In genomic region chr8:94094281-94094680, GRCm38 (mm10) we compare ENCODE assay signal across 30 mouse cellular contexts. TPM values are rescaled to one million over a fixed set of nuclear protein-coding genes. Genes with fewer than 3 reads are reported as not detected.
DNase-seq lines count a peak whose midpoint lies in the region; ATAC-seq and TF ChIP-seq lines count a peak whose summit lies in the region.
"Had no signal": no experiment of that assay in that cellular context is flagged by ENCODE, and none has a peak within 500 bp of the region (broad histone marks: within the 10 kb centered on the region; RNA-seq: fewer than 3 reads in every experiment).

No protein-coding gene starts in this region.

- no peak overlapping the region for H3K4me3 ChIP-seq in kidney, postnatal 0 days (replicated peaks; ENCODE audit: low read depth, low read length)
- no peak overlapping the region for H3K4me3 ChIP-seq in midbrain, postnatal 0 days (ENCODE audit: low read depth, low read length)
- H3K4me3 ChIP-seq in midbrain, embryonic 13.5 days (replicated peaks): no peak overlapping the region
- H3K4me3 ChIP-seq: embryonic facial prominence, embryonic 12.5 days; erythroblast, embryonic 14.5 days; hindbrain, embryonic 13.5 days; intestine, embryonic 15.5 days; limb, embryonic 10.5 days; liver, embryonic 12.5 days; myocyte; neural tube, embryonic 15.5 days had no signal

- no peaks in the 10 kb centered on the region for H3K9me3 ChIP-seq in kidney, postnatal 0 days (replicated peaks; ENCODE audit: low read length)
- H3K9me3 ChIP-seq in midbrain, postnatal 0 days (ENCODE audit: low read length): no peaks in the 10 kb centered on the region
- no peaks in the 10 kb centered on the region for H3K9me3 ChIP-seq in midbrain, embryonic 13.5 days
- H3K9me3 ChIP-seq: embryonic facial prominence, embryonic 12.5 days; hindbrain, embryonic 13.5 days; intestine, embryonic 15.5 days; limb, embryonic 10.5 days; liver, embryonic 12.5 days; neural tube, embryonic 15.5 days had no signal

- H3K27me3 ChIP-seq in kidney, postnatal 0 days (ENCODE audit: insufficient read depth, low read length): no peaks in the 10 kb centered on the region
- no peaks in the 10 kb centered on the region for H3K27me3 ChIP-seq in midbrain, postnatal 0 days (ENCODE audit: insufficient read depth, low read length)
- H3K27me3 ChIP-seq in midbrain, embryonic 13.5 days: no peaks in the 10 kb centered on the region
- H3K27me3 ChIP-seq: CH12.LX; embryonic facial prominence, embryonic 12.5 days; hindbrain, embryonic 13.5 days; intestine, embryonic 15.5 days; liver, embryonic 12.5 days; neural tube, embryonic 15.5 days had no signal

- DNase-seq in CD4-positive, CD25-positive, alpha-beta regulatory T cell, adult 2 months (ENCODE audit: low read depth, low spot score): peak; percentile 25
- no peak for DNase-seq in kidney, postnatal 0 days (ENCODE audit: low spot score)
- no peak for DNase-seq in kidney, adult 9 months
- no peak for DNase-seq in midbrain, postnatal 0 days (ENCODE audit: low spot score)
- no peak for DNase-seq in adrenal gland, postnatal 25 days
- DNase-seq in cerebellum, adult 11 months: no peak
- DNase-seq: cerebellum, adult 9-11 months; gastrocnemius, postnatal 25 days; kidney, postnatal 10 days; midbrain, embryonic 14.5 days; thymus, postnatal 36 days had no signal

- ATAC-seq in CD4-positive, CD25-positive, alpha-beta regulatory T cell, adult 4 months: no peak
- ATAC-seq in kidney, postnatal 0 days (replicated peaks; ENCODE audit: low FRiP score, low read depth): no peak
- ATAC-seq in midbrain, postnatal 0 days (ENCODE audit: low FRiP score): no peak
- ATAC-seq in midbrain, embryonic 13.5 days: no peak
- ATAC-seq: forebrain, embryonic 14.5 days; intestine, embryonic 15.5 days; liver, embryonic 12.5 days had no signal

- peak; percentile 47 for TF ChIP-seq CTCF in kidney, postnatal 0 days (IDR thresholded peaks at IDR 0.05; ENCODE audit: low read depth)
- peak; percentile 43 for TF ChIP-seq CTCF in midbrain, postnatal 0 days (IDR thresholded peaks at IDR 0.05)

- H3K4me1 ChIP-seq in kidney, postnatal 0 days (replicated peaks; ENCODE audit: insufficient read depth, low read length): no peaks in the 10 kb centered on the region
- H3K4me1 ChIP-seq in midbrain, postnatal 0 days (ENCODE audit: insufficient read depth, low read length): peaks cover 4% of the 10 kb centered on the region; the same call in 1 of the 2 replicates
- peaks cover 19% of the 10 kb centered on the region for H3K4me1 ChIP-seq in midbrain, embryonic 13.5 days (replicated peaks)
- H3K4me1 ChIP-seq: embryonic facial prominence, embryonic 12.5 days; intestine, embryonic 15.5 days had no signal

- whole genome bisulfite sequencing in kidney, postnatal 0 days: 83% methylated on average over 6 of the region's 6 CpGs
- 83% methylated on average over 6 of the region's 6 CpGs for WGBS in midbrain, postnatal 0 days
- WGBS in midbrain, embryonic 13.5 days: 84% methylated on average over 6 of the region's 6 CpGs

- H3K9ac ChIP-seq in kidney, postnatal 0 days (ENCODE audit: low read depth, low read length): no peak overlapping the region
- H3K9ac ChIP-seq in midbrain, postnatal 0 days (replicated peaks; ENCODE audit: low read length, poor library complexity, severe bottlenecking): no peak overlapping the region
- H3K9ac ChIP-seq in midbrain, embryonic 13.5 days (replicated peaks): no peak overlapping the region
- H3K9ac ChIP-seq: embryonic facial prominence, embryonic 12.5 days; hindbrain, embryonic 13.5 days; intestine, embryonic 15.5 days; liver, embryonic 12.5 days; neural tube, embryonic 15.5 days had no signal

- no peak overlapping the region for H3K4me2 ChIP-seq in kidney, postnatal 0 days (ENCODE audit: low read length)
- H3K4me2 ChIP-seq in midbrain, postnatal 0 days (ENCODE audit: low read depth, low read length, poor library complexity, severe bottlenecking): no peak overlapping the region
- no peak overlapping the region for H3K4me2 ChIP-seq in midbrain, embryonic 13.5 days (replicated peaks)
- H3K4me2 ChIP-seq: embryonic facial prominence, embryonic 12.5 days; heart, embryonic 11.5 days; hindbrain, embryonic 13.5 days; intestine, embryonic 15.5 days; liver, embryonic 12.5 days; neural tube, embryonic 15.5 days had no signal

- no peaks in the 10 kb centered on the region for H3K36me3 ChIP-seq in kidney, postnatal 0 days (ENCODE audit: insufficient read depth, low read length)
- peaks cover under 1% of the 10 kb centered on the region; the same call in 1 of the 2 replicates for H3K36me3 ChIP-seq in midbrain, postnatal 0 days (ENCODE audit: insufficient read depth, low read length)
- H3K36me3 ChIP-seq in midbrain, embryonic 13.5 days: peaks cover 2% of the 10 kb centered on the region
- H3K36me3 ChIP-seq: embryonic facial prominence, embryonic 12.5 days; hindbrain, embryonic 13.5 days; intestine, embryonic 15.5 days; limb, embryonic 10.5 days; liver, embryonic 12.5 days had no signal

- H3K27ac ChIP-seq in kidney, postnatal 0 days: no peak overlapping the region
- H3K27ac ChIP-seq in midbrain, postnatal 0 days (ENCODE audit: low read depth, low read length): no peak overlapping the region
- H3K27ac ChIP-seq in midbrain, embryonic 13.5 days: no peak overlapping the region
- H3K27ac ChIP-seq: embryonic facial prominence, embryonic 12.5 days; hindbrain, embryonic 13.5 days; intestine, embryonic 15.5 days; limb, embryonic 10.5 days; liver, embryonic 12.5 days; neural tube, embryonic 15.5 days had no signal

RNA-seq across cellular contexts. Expression of gene Bbs2, which starts 4.4 kb away (rescaled TPM):
- polyA plus RNA-seq in CD4-positive, CD25-positive, alpha-beta regulatory T cell, adult 4 months (2017; shearing (Covaris generic)): 1 to 10 TPM; 7.2 to 7.5 TPM
- 14.2 and 15.7 TPM in 2 replicates for polyA plus RNA-seq in kidney, postnatal 0 days (2015; fragmentation: Nextera tagmentation; extraction: Ambion mirVana)
- 20.7 and 27.6 TPM in 2 replicates for total RNA-seq in midbrain, postnatal 0 days (2014; rRNA removed)
- polyA plus RNA-seq in midbrain, postnatal 0 days (2015; fragmentation: Nextera tagmentation; extraction: Ambion mirVana): 16.2 and 17.5 TPM in 2 replicates
- polyA plus RNA-seq in midbrain, embryonic 13.5 days (2015; fragmentation: Nextera tagmentation; extraction: Ambion mirVana): 25.5 and 27.5 TPM in 2 replicates
- total RNA-seq in adrenal gland, postnatal 25 days (2021): 21.2 and 27.0 TPM in 2 replicates

RNA-seq across cellular contexts. Expression of gene Mt4, which starts 42.7 kb away (rescaled TPM):
- not detected for polyA plus RNA-seq in CD4-positive, CD25-positive, alpha-beta regulatory T cell, adult 4 months (2017; shearing (Covaris generic))
- polyA plus RNA-seq in kidney, postnatal 0 days (2015; fragmentation: Nextera tagmentation; extraction: Ambion mirVana): not detected in 2 replicates
- not detected in 2 replicates for total RNA-seq in midbrain, postnatal 0 days (2014; rRNA removed)
- not detected in 2 replicates for polyA plus RNA-seq in midbrain, postnatal 0 days (2015; fragmentation: Nextera tagmentation; extraction: Ambion mirVana)
- polyA plus RNA-seq in midbrain, embryonic 13.5 days (2015; fragmentation: Nextera tagmentation; extraction: Ambion mirVana): not detected in 2 replicates
- total RNA-seq in adrenal gland, postnatal 25 days (2021): not detected in 2 replicates
- total RNA-seq: CH12.LX; gastrocnemius, postnatal 25 days; heart, postnatal 25 days; layer of hippocampus, adult 18-20 months; left cerebral cortex, adult 18-20 months; megakaryocyte, adult 5-6 weeks had no signal
- polyA plus RNA-seq: cortical plate, adult 2 months; embryonic facial prominence, embryonic 12.5 days; erythroblast, embryonic 14.5 days; forebrain, embryonic 14.5 days; heart, embryonic 11.5 days; hindbrain, embryonic 13.5 days; limb, embryonic 10.5 days; liver, embryonic 12.5 days; lung, embryonic 16.5 days; midbrain, embryonic 14.5 days; myocyte; neural tube, embryonic 15.5 days had no signal

RNA-seq across cellular contexts. Expression of gene Ogfod1, which starts 57.3 kb away (rescaled TPM):
- polyA plus RNA-seq in CD4-positive, CD25-positive, alpha-beta regulatory T cell, adult 4 months (2017; shearing (Covaris generic)): 10 to 100 TPM; 17.3 to 18.3 TPM
- 5.8 and 6.1 TPM in 2 replicates for polyA plus RNA-seq in kidney, postnatal 0 days (2015; fragmentation: Nextera tagmentation; extraction: Ambion mirVana)
- 17.3 and 20.1 TPM in 2 replicates for total RNA-seq in midbrain, postnatal 0 days (2014; rRNA removed)
- polyA plus RNA-seq in midbrain, postnatal 0 days (2015; fragmentation: Nextera tagmentation; extraction: Ambion mirVana): 7.8 and 8.9 TPM in 2 replicates
- 13.4 and 15.4 TPM in 2 replicates for polyA plus RNA-seq in midbrain, embryonic 13.5 days (2015; fragmentation: Nextera tagmentation; extraction: Ambion mirVana)
- 16.0 and 21.1 TPM in 2 replicates for total RNA-seq in adrenal gland, postnatal 25 days (2021)

RNA-seq across cellular contexts. Expression of gene Nudt21, which starts 57.5 kb away (rescaled TPM):
- 10 to 100 TPM; 57.1 to 87.8 TPM for polyA plus RNA-seq in CD4-positive, CD25-positive, alpha-beta regulatory T cell, adult 4 months (2017; shearing (Covaris generic))
- 106 TPM in 2 replicates for polyA plus RNA-seq in kidney, postnatal 0 days (2015; fragmentation: Nextera tagmentation; extraction: Ambion mirVana)
- total RNA-seq in midbrain, postnatal 0 days (2014; rRNA removed): 61.5 and 82.5 TPM in 2 replicates
- 90.1 and 92.3 TPM in 2 replicates for polyA plus RNA-seq in midbrain, postnatal 0 days (2015; fragmentation: Nextera tagmentation; extraction: Ambion mirVana)
- 137 and 138 TPM in 2 replicates for polyA plus RNA-seq in midbrain, embryonic 13.5 days (2015; fragmentation: Nextera tagmentation; extraction: Ambion mirVana)
- total RNA-seq in adrenal gland, postnatal 25 days (2021): 38.0 and 44.5 TPM in 2 replicates

RNA-seq across cellular contexts. Expression of gene Mt3, which starts 58.1 kb away (rescaled TPM):
- polyA plus RNA-seq in CD4-positive, CD25-positive, alpha-beta regulatory T cell, adult 4 months (2017; shearing (Covaris generic)): not detected
- polyA plus RNA-seq in kidney, postnatal 0 days (2015; fragmentation: Nextera tagmentation; extraction: Ambion mirVana): 2.2 and 2.7 TPM in 2 replicates
- total RNA-seq in midbrain, postnatal 0 days (2014; rRNA removed): 571 and 599 TPM in 2 replicates
- 314 and 354 TPM in 2 replicates for polyA plus RNA-seq in midbrain, postnatal 0 days (2015; fragmentation: Nextera tagmentation; extraction: Ambion mirVana)
- polyA plus RNA-seq in midbrain, embryonic 13.5 days (2015; fragmentation: Nextera tagmentation; extraction: Ambion mirVana): 69.9 and 73.3 TPM in 2 replicates
- total RNA-seq in adrenal gland, postnatal 25 days (2021): 6.4 and 8.0 TPM in 2 replicates
- total RNA-seq: megakaryocyte, adult 5-6 weeks had no signal
- polyA plus RNA-seq: erythroblast, embryonic 14.5 days had no signal
